Mouse (Mus musculus) intestine, postnatal 0 days (tissue): Measurements from ENCODE around the gene Gm20683. TPM values are rescaled to one million over a fixed set of nuclear protein-coding genes. Genes with fewer than 3 reads are reported as not detected.

ENCODE experiments used
- ATAC-seq: fragments of 200-750 bp; cut with Nextera tagmentation; 2 replicates; pipeline ENCODE4 v1.8.0; 2017; ENCODE audit warnings: mild to moderate bottlenecking, moderate TSS enrichment, moderate library complexity
- H3K27ac ChIP-seq: fragments of 300-500 bp; sonication (generic); 2 replicates; pipeline ENCODE4 v1.5.1; 2014; ENCODE audit warnings: mild to moderate bottlenecking, low read depth, low read length, moderate library complexity
- H3K27me3 ChIP-seq: fragments of 300-500 bp; sonication (generic); replicated peaks from 2 replicates; pipeline ENCODE4 v1.6.1; 2014; ENCODE audit warnings: low read length, mixed read lengths; ENCODE audit not compliant: control insufficient read depth, insufficient read depth
- H3K36me3 ChIP-seq: fragments of 300-500 bp; sonication (generic); 2 replicates; pipeline ENCODE4 v1.6.1; 2014; ENCODE audit warnings: mild to moderate bottlenecking, moderate library complexity; ENCODE audit not compliant: control insufficient read depth, insufficient read depth
- H3K4me1 ChIP-seq: fragments of 300-500 bp; sonication (generic); replicated peaks from 2 replicates; pipeline ENCODE4 v1.6.1; 2014; ENCODE audit warnings: antibody characterized with exemption, low read length, mixed read lengths; ENCODE audit not compliant: control insufficient read depth, insufficient read depth
- H3K4me2 ChIP-seq: fragments of 300-500 bp; sonication (generic); replicated peaks from 2 replicates; pipeline ENCODE4 v1.6.1; 2014; ENCODE audit warnings: low read depth, mild to moderate bottlenecking, moderate library complexity
- H3K4me3 ChIP-seq: fragments of 300-500 bp; sonication (generic); 2 replicates; pipeline ENCODE4 v1.5.1; 2014; ENCODE audit warnings: low read depth, low read length
- H3K9ac ChIP-seq: fragments of 300-500 bp; sonication (generic); 2 replicates; pipeline ENCODE4 v1.6.1; 2014; ENCODE audit warnings: mild to moderate bottlenecking, low read depth, low read length
- H3K9me3 ChIP-seq: fragments of 300-500 bp; sonication (generic); 2 replicates; pipeline ENCODE4 v1.6.1; 2016; ENCODE audit warnings: mixed run types; ENCODE audit not compliant: control insufficient read depth
- CTCF ChIP-seq: sonication (generic); IDR thresholded peaks from 2 replicates; pipeline ENCODE4 v1.5.1; 2016; ENCODE audit warnings: low read depth, mild to moderate bottlenecking, control low read depth, antibody characterized with exemption, moderate library complexity
- WGBS: fragments of 180-500 bp; shearing (Covaris S2); extraction: QIAGEN DNeasy Blood & Tissue Kit; methylation state at CpG from one replicate; pipeline ENCODE4 v1.1.7; 2014; 5-methylcytosine and 5-hydroxymethylcytosine counted together
- microRNA-seq: library from miRNA; unstranded; fragments of <30 nt; microRNA quantifications from one replicate; pipeline ENCODE4, GENCODE M21; 2016
- polyA plus RNA-seq: library from polyadenylated mRNA; unstranded; fragments of >200 nt; fragmentation: Nextera tagmentation; extraction: Ambion mirVana; gene quantifications from 2 replicates; pipeline ENCODE4 v1.2.1, GENCODE M21; 2015

Gene Gm20683
- polyA plus RNA-seq, 1 experiment from 2014 or later, result 0.90 TPM

DNA sequence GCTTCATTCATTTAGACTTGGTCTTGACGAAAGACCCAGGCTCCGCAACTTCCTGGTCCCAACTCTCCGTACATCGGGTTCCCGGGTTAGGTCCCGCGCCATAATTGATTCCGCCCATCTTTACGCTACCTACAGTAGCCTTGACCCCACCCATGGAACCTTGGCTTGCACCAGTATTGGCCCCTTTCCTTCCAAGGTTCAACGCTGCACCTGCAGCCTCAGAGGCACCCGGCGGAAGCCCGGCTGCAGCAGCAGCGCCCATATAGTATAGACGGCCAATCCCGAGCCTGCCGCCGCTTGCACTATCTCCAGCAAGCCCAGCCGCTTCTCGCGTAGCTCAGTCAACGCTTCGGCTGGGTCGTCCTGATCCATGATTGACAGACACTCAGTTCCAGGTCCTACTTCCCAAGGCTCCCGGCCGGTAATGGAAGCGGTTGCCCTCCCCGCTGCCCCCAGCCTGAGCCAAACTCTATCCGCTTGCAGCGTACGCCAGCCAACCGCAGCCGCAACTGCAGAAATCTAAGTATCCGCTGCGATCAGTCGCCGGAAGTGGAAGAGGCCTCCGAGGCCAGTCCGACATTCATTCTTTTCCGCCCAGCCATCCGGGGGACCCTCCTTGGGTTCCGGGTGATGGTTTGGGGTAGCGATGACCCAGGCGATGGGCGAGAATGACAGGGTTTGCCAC is 49.6 kb downstream of the Gm20683 start:
- Histone ChIP-seq H3K9me3 (no peaks in the 10 kb centered on the region), H3K4me3 (peak overlapping the region; percentile 83), H3K27me3 (no peaks in the 10 kb centered on the region), H3K27ac (peak overlapping the region; percentile 99), H3K4me2 (peak overlapping the region; percentile 85), H3K9ac (peak overlapping the region; percentile 76), H3K36me3 (peaks cover 19% of the 10 kb centered on the region; the same call in 1 of the 2 replicates), H3K4me1 (peaks cover 19% of the 10 kb centered on the region; the same call in 1 of the 2 replicates)
- ATAC-seq, result peak; percentile 92
- no peak for TF ChIP-seq CTCF
- under 1% methylated on average over 45 of the region's 45 CpGs for WGBS

- H3K4me1 ChIP-seq, result peaks cover 19% of the 10 kb centered on the region; the same call in 1 of the 2 replicates
These were observed 50.2 kb downstream of the Gm20683 start for GRCm38 (mm10) chr17:25791320-25791842.

GRCm38 (mm10) chr17:25786781-25787504 is 54.6 kb downstream of the Gm20683 start:
- no peaks in the 10 kb centered on the region for H3K9me3 ChIP-seq
- H3K4me3 ChIP-seq, result no peak overlapping the region
- H3K27me3 ChIP-seq, result no peaks in the 10 kb centered on the region
- H3K4me2 ChIP-seq, result no peak overlapping the region
- no peak overlapping the region for H3K9ac ChIP-seq
- ATAC-seq, result no peak
- H3K27ac ChIP-seq, result no peak overlapping the region
- H3K36me3 ChIP-seq, result peaks cover 32% of the 10 kb centered on the region; the same call in 1 of the 2 replicates
- 89% methylated on average over 9 of the region's 9 CpGs for WGBS
- peaks cover 10% of the 10 kb centered on the region; the same call in 1 of the 2 replicates for H3K4me1 ChIP-seq
- TF ChIP-seq CTCF, result no peak

More at GRCm38 (mm10) chr17:25791320-25791842, 50.2 kb downstream of the Gm20683 start:
- Histone ChIP-seq H3K4me2 (peak overlapping the region; percentile 85), H3K36me3 (peaks cover 19% of the 10 kb centered on the region; the same call in 1 of the 2 replicates), H3K9me3 (no peaks in the 10 kb centered on the region), H3K27me3 (no peaks in the 10 kb centered on the region), H3K4me3 (peak overlapping the region; percentile 83), H3K27ac (peak overlapping the region; percentile 99), H3K9ac (peak overlapping the region; percentile 76)
- 0 out of 2 replicates have a peak, but pooled peaks have one; percentile 30 for TF ChIP-seq CTCF
- 20% methylated on average over 19 of the region's 19 CpGs for WGBS
- ATAC-seq, result no peak

- no peak for ATAC-seq
- Histone ChIP-seq H3K36me3 (peaks cover 38% of the 10 kb centered on the region; the same call in 1 of the 2 replicates), H3K27ac (no peak within 1 kb of the TSS), H3K4me2 (peak within 1 kb of the TSS; percentile 88), H3K4me1 (peaks cover 6% of the 10 kb centered on the region; the same call in 1 of the 2 replicates), H3K27me3 (no peaks in the 10 kb centered on the region), H3K9me3 (no peaks in the 10 kb centered on the region), H3K9ac (peak within 1 kb of the TSS; percentile 55; the same call in 1 of the 2 replicates), H3K4me3 (peak within 1 kb of the TSS; percentile 65)
- WGBS, result 76% methylated on average over 3 of the region's 3 CpGs
- TF ChIP-seq CTCF, result no peak
These were observed 55.3 kb downstream of the Gm20683 start, which contains the start of gene Ccdc78 for GRCm38 (mm10) chr17:25786280-25786679. Gene Ccdc78, plus strand, starts transcription at chr17:25786580.

DNA sequence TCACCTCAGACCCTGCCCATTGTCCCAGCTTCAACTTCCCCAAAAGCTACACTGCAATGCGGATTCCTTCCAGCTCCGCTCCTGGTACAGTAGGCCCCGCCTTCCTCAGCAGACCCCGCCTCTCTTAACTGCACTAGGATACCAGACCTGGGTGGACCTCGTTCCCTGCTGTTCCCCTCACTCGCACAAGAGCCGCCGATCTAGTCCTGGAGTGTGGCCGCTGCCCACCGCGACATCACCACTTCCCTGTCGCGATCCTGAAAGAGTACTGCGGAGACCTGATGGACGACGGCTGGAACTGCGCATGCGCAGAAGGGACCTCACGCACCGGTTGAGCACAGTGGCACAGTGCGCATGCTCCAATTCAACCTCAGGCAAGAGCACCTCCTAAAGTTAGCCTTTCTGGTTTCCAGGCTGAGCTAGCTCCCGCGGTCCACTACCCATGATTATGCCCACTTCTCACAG is 56.2 kb downstream of the Gm20683 start, which contains the start of gene Haghl:
Haghl (minus strand) TSS at position 393 of the 465 bp plus-strand sequence.
- peak; percentile 14; the same call in 1 of the 2 replicates for TF ChIP-seq CTCF
- H3K4me1 ChIP-seq, result peaks cover 6% of the 10 kb centered on the region; the same call in 1 of the 2 replicates
- peak; percentile 80 for ATAC-seq
- peak within 1 kb of the TSS; percentile 55 for H3K9ac ChIP-seq
- H3K27ac ChIP-seq, result no peak within 1 kb of the TSS; the same call in 1 of the 2 replicates
- no peaks in the 10 kb centered on the region for H3K9me3 ChIP-seq
- H3K36me3 ChIP-seq, result peaks cover 48% of the 10 kb centered on the region; the same call in 1 of the 2 replicates
- WGBS, result under 1% methylated on average over 23 of the region's 23 CpGs
- no peaks in the 10 kb centered on the region for H3K27me3 ChIP-seq
- H3K4me3 ChIP-seq, result peak within 1 kb of the TSS; percentile 65
- H3K4me2 ChIP-seq, result peak within 1 kb of the TSS; percentile 88

Small RNAs within 50 kb of the gene (microRNA-seq; reads per million reads assigned to microRNA genes)
- gene Mir3082, result not detected

Other genes with a start within 250 kb of the Gm20683 start
- 0.92 and 0.95 TPM in 2 replicates for gene Gng13, start 124.6 kb downstream of the Gm20683 start, polyA plus RNA-seq
- 4.3 and 6.1 TPM in 2 replicates for gene Chtf18, start 114.3 kb downstream of the Gm20683 start, polyA plus RNA-seq
- gene Rpusd1, start 114.1 kb downstream of the Gm20683 start, polyA plus RNA-seq, result 6.7 and 7.2 TPM in 2 replicates
- not detected in 2 replicates for gene Mslnl, start 105.7 kb downstream of the Gm20683 start, polyA plus RNA-seq
- 48.2 and 57.0 TPM in 2 replicates for gene Msln, start 87.4 kb downstream of the Gm20683 start, polyA plus RNA-seq
- 20.2 and 21.7 TPM in 2 replicates for gene Narfl, start 68.0 kb downstream of the Gm20683 start, polyA plus RNA-seq
- gene Haghl, start 56.1 kb downstream of the Gm20683 start, polyA plus RNA-seq, result 28.2 and 31.4 TPM in 2 replicates
- gene Ccdc78, start 55.2 kb downstream of the Gm20683 start, polyA plus RNA-seq, result 0.09 and 0.18 TPM in 2 replicates
- 127 and 129 TPM in 2 replicates for gene Fam173a, start 48.9 kb downstream of the Gm20683 start, polyA plus RNA-seq
- gene AC134908.4, start 46.1 kb downstream of the Gm20683 start, polyA plus RNA-seq, result not detected in 2 replicates
- gene Metrn, start 44.6 kb downstream of the Gm20683 start, polyA plus RNA-seq, result 21.4 and 23.5 TPM in 2 replicates
- gene Fbxl16, start 32.7 kb downstream of the Gm20683 start, polyA plus RNA-seq, result 1.1 and 1.5 TPM in 2 replicates
- 9.6 and 10.2 TPM in 2 replicates for gene Wdr24, start 18.1 kb downstream of the Gm20683 start, polyA plus RNA-seq
- gene Jmjd8, start 12.9 kb downstream of the Gm20683 start, polyA plus RNA-seq, result 22.7 and 23.0 TPM in 2 replicates
- 245 and 246 TPM in 2 replicates for gene Stub1, start 8.4 kb downstream of the Gm20683 start, polyA plus RNA-seq
- 1.4 and 1.9 TPM in 2 replicates for gene Rhbdl1, start 4.5 kb downstream of the Gm20683 start, polyA plus RNA-seq
- gene Rhot2, start 3.1 kb upstream of the Gm20683 start, polyA plus RNA-seq, result 18.1 and 20.4 TPM in 2 replicates
- gene Wdr90, start 19.7 kb upstream of the Gm20683 start, polyA plus RNA-seq, result 2.5 and 2.9 TPM in 2 replicates
- gene Mcrip2, start 27.0 kb upstream of the Gm20683 start, polyA plus RNA-seq, result 51.0 and 55.9 TPM in 2 replicates
- gene Mettl26, start 33.3 kb upstream of the Gm20683 start, polyA plus RNA-seq, result 46.6 and 51.7 TPM in 2 replicates
- 0.14 and 0.27 TPM in 2 replicates for gene Wfikkn1, start 39.1 kb upstream of the Gm20683 start, polyA plus RNA-seq
- gene Rab40c, start 78.0 kb upstream of the Gm20683 start, polyA plus RNA-seq, result 15.8 and 16.9 TPM in 2 replicates
- gene Pigq, start 103.2 kb upstream of the Gm20683 start, polyA plus RNA-seq, result 34.9 and 37.2 TPM in 2 replicates
- gene Nhlrc4, start 103.2 kb upstream of the Gm20683 start, polyA plus RNA-seq, result not detected in 2 replicates
- gene A930017K11Rik, start 110.8 kb upstream of the Gm20683 start, polyA plus RNA-seq, result 0.05 and 0.09 TPM in 2 replicates
- 29.5 and 37.4 TPM in 2 replicates for gene Capn15, start 144.0 kb upstream of the Gm20683 start, polyA plus RNA-seq
- 32.3 and 37.5 TPM in 2 replicates for gene Rab11fip3, start 227.8 kb upstream of the Gm20683 start, polyA plus RNA-seq
- 36.2 and 37.4 TPM in 2 replicates for gene Decr2, start 248.6 kb upstream of the Gm20683 start, polyA plus RNA-seq